Mouse (Mus musculus) MEL (cell line): ENCODE measurements around the gene Wdr70. TPM values are rescaled to one million over a fixed set of nuclear protein-coding genes. Genes with fewer than 3 reads are reported as not detected.
"Not testable (repeated sequence)": the region's sequence is repeated elsewhere in the genome, so short reads cannot be mapped to it uniquely, and the experiment has no call there.

Experiments
- DNase-seq: peaks from one replicate; pipeline ENCODE4 v3.0.0; 2011; ENCODE audit warnings: low read depth, low spot score
- H3K27ac ChIP-seq: 2 replicates; pipeline ENCODE4 v1.5.1; 2012; ENCODE audit warnings: low read depth, mild to moderate bottlenecking, control low read depth, low read length, moderate library complexity; ENCODE audit not compliant: control insufficient read depth
- H3K27me3 ChIP-seq, 2 experiments: fragments of 150-350 bp in 1 of 2; sonication (generic) in 1 of 2; 2 replicates each; pipeline ENCODE4 v1.6.1; 2012; ENCODE audit warnings: low read length in 2 of 2, mild to moderate bottlenecking in 2 of 2, improper control_type of control experiment in 1 of 2, moderate library complexity in 1 of 2; ENCODE audit not compliant: insufficient read depth in 2 of 2, control insufficient read depth in 1 of 2
- H3K36me3 ChIP-seq, 2 experiments: 2 replicates each; pipeline ENCODE4 v1.6.1; 2012 to 2014; ENCODE audit warnings: low read length in 2 of 2, improper control_type of control experiment in 1 of 2, inconsistent platforms in 1 of 2, mild to moderate bottlenecking in 1 of 2; ENCODE audit not compliant: insufficient read depth in 2 of 2, control insufficient read depth in 1 of 2
- H3K4me1 ChIP-seq, 2 experiments: fragments of 150-350 bp in 1 of 2; sonication (generic) in 1 of 2; 2 replicates each; pipeline ENCODE4 v1.6.1; 2012; ENCODE audit warnings: low read length in 2 of 2, improper control_type of control experiment in 1 of 2, mild to moderate bottlenecking in 1 of 2; ENCODE audit not compliant: insufficient read depth in 2 of 2, control insufficient read depth in 1 of 2
- H3K4me3 ChIP-seq, 2 experiments: fragments of 150-350 bp in 1 of 2; sonication (generic) in 1 of 2; 2 replicates each; pipeline ENCODE4 v1.5.1; 2012; ENCODE audit warnings: low read depth in 2 of 2, low read length in 2 of 2, mild to moderate bottlenecking in 2 of 2, moderate library complexity in 2 of 2, control low read depth in 1 of 2, improper control_type of control experiment in 1 of 2; ENCODE audit not compliant: control insufficient read depth in 1 of 2, insufficient read depth in 1 of 2
- H3K79me2 ChIP-seq: 2 replicates; pipeline ENCODE4 v1.6.1; 2012; ENCODE audit warnings: mild to moderate bottlenecking, low read length, moderate library complexity; ENCODE audit not compliant: control insufficient read depth, poor library complexity, insufficient read depth
- H3K9ac ChIP-seq: 2 replicates; pipeline ENCODE4 v1.6.1; 2012; ENCODE audit warnings: low read depth, mild to moderate bottlenecking, control low read depth, low read length, moderate library complexity; ENCODE audit not compliant: control insufficient read depth, poor library complexity, severe bottlenecking
- H3K9me3 ChIP-seq: fragments of 150-350 bp; sonication (generic); replicated peaks from 2 replicates; pipeline ENCODE4 v1.6.1; 2012; ENCODE audit warnings: mild to moderate bottlenecking, low read length, improper control_type of control experiment, moderate library complexity; ENCODE audit not compliant: insufficient read depth
- CTCF ChIP-seq, 3 experiments: IDR thresholded peaks in 2 of 3; conservative IDR thresholded peaks in 1 of 3; 2 replicates each; pipeline ENCODE4 v1.5.1; 2011 to 2012; ENCODE audit warnings: low read length in 3 of 3, low read depth in 2 of 3, mild to moderate bottlenecking in 2 of 3, improper control_type of control experiment in 1 of 3, inconsistent platforms in 1 of 3, mixed read lengths in 1 of 3, moderate library complexity in 1 of 3; ENCODE audit not compliant: control insufficient read depth in 1 of 3, insufficient read depth in 1 of 3, poor library complexity in 1 of 3, severe bottlenecking in 1 of 3
- EP300 ChIP-seq, 2 experiments: IDR thresholded peaks; 2 replicates each; pipeline ENCODE4 v1.6.1; 2011; ENCODE audit warnings: improper control_type of control experiment in 2 of 2, low read length in 2 of 2, low read depth in 1 of 2, mild to moderate bottlenecking in 1 of 2
- HCFC1 ChIP-seq: IDR thresholded peaks from 2 replicates; pipeline ENCODE4 v1.6.1; 2012; ENCODE audit warnings: low read depth, mild to moderate bottlenecking, inconsistent platforms, low read length, improper control_type of control experiment, moderate library complexity
- MAX ChIP-seq: IDR thresholded peaks from 2 replicates; pipeline ENCODE4 v1.6.1; 2011; ENCODE audit warnings: low read length, improper control_type of control experiment
- MYB ChIP-seq: IDR thresholded peaks from 2 replicates; pipeline ENCODE4 v1.6.1; 2011; ENCODE audit warnings: mild to moderate bottlenecking, low read depth, low read length, improper control_type of control experiment
- MYC ChIP-seq: IDR thresholded peaks from 2 replicates; pipeline ENCODE4 v1.6.1; 2011; ENCODE audit warnings: low read depth, mild to moderate bottlenecking, low read length, improper control_type of control experiment, moderate library complexity
- NRF1 ChIP-seq: IDR thresholded peaks from 2 replicates; pipeline ENCODE4 v1.6.1; 2014; ENCODE audit warnings: low read depth, mild to moderate bottlenecking, inconsistent platforms, low read length, improper control_type of control experiment, moderate library complexity; ENCODE audit not compliant: poor library complexity, insufficient read depth, severe bottlenecking
- RAD21 ChIP-seq: IDR thresholded peaks from 2 replicates; pipeline ENCODE4 v1.6.1; 2011; ENCODE audit warnings: mild to moderate bottlenecking, low read depth, low read length, improper control_type of control experiment
- SIN3A ChIP-seq: IDR thresholded peaks from 2 replicates; pipeline ENCODE4 v1.6.1; 2012; ENCODE audit warnings: low read length, improper control_type of control experiment, inconsistent platforms
- SMC3 ChIP-seq: IDR thresholded peaks from 2 replicates; pipeline ENCODE4 v1.6.1; 2011; ENCODE audit warnings: low read depth, low read length, improper control_type of control experiment
- TBP ChIP-seq: IDR thresholded peaks from 2 replicates; pipeline ENCODE4 v1.8.0; 2011; ENCODE audit warnings: low read depth, low read length, improper control_type of control experiment
- ZC3H11A ChIP-seq: IDR thresholded peaks from 2 replicates; pipeline ENCODE4 v1.6.1; 2012; ENCODE audit warnings: low read depth, mild to moderate bottlenecking, inconsistent platforms, low read length, improper control_type of control experiment
- polyA plus RNA-seq, 2 experiments: library from polyadenylated mRNA; stranded (reverse) in 1 of 2; unstranded in 1 of 2; fragments of >175 nt in 1 of 2; fragments of >200 nt in 1 of 2; gene quantifications; 2 replicates each; pipeline versions ENCODE4 v1.2.1 to v1.2.4; 2012; ENCODE audit warnings: low replicate concordance in 2 of 2, low read depth in 1 of 2; ENCODE audit not compliant: insufficient read length in 2 of 2, insufficient read depth in 1 of 2, missing spikeins in 1 of 2
- total RNA-seq: library from RNA; depleted of rRNA; stranded (reverse); fragments of 300-350 nt; gene quantifications from 2 replicates; pipeline ENCODE4 v1.2.3, GENCODE M21; 2012

The Wdr70 gene
- total and polyA plus RNA-seq, 3 experiments: 40.7 to 48.8 TPM; not detected in 1

- TF ChIP-seq MAX (peak; percentile 80), SMC3 (no peak), NRF1 (0 out of 2 replicates have a peak, but pooled peaks have one; percentile 24), MYB (peak; percentile 65; the same call in 1 of the 2 replicates)
- TF ChIP-seq, all 39 proteins: peak for 24
These were observed 10.1 kb upstream of the Wdr70 start, which contains the start of gene Nup155 (continued) for GRCm38 (mm10) chr15:8108966-8109743.

- Histone ChIP-seq H3K36me3 (peaks cover 17 to 19% of the 10 kb centered on the region in 2 experiments), H3K9me3 (no peaks in the 10 kb centered on the region), H3K4me3 (peak overlapping the region; percentile 82 to 90), H3K27me3 (no peaks in the 10 kb centered on the region), H3K79me2 (peaks cover 40% of the 10 kb centered on the region), H3K4me1 (peaks cover 4 to 12% of the 10 kb centered on the region in 2 experiments), H3K27ac (peak overlapping the region; percentile 79), H3K9ac (peak overlapping the region; percentile 73)
- TF ChIP-seq MAX (0 out of 2 replicates have a peak, but pooled peaks have one; percentile 31), SIN3A (no peak)
- peak; percentile 28 for DNase-seq
These were observed 9.5 kb upstream of the Wdr70 start for GRCm38 (mm10) chr15:8108360-8108965.

- not testable (repeated sequence) for H3K4me1 ChIP-seq, H3K4me3 ChIP-seq, DNase-seq, H3K9ac ChIP-seq, H3K27me3 ChIP-seq, H3K9me3 ChIP-seq, H3K27ac ChIP-seq
- peaks cover 10% of the 10 kb centered on the region for H3K79me2 ChIP-seq
- peaks cover 0 to 16% of the 10 kb centered on the region in 2 experiments; a peak in 2 of 4 replicates for H3K36me3 ChIP-seq
These were observed 3.0 kb upstream of the Wdr70 start for GRCm38 (mm10) chr15:8101975-8102542.

GRCm38 (mm10) chr15:8097853-8098252, 1.2 kb downstream of the Wdr70 start:
- H3K79me2 ChIP-seq: peaks cover 16% of the 10 kb centered on the region
- no peak for TF ChIP-seq NRF1
- TF ChIP-seq TBP: 0 out of 2 replicates have a peak, but pooled peaks have one; percentile 28
- peak; percentile 89 to 100 (median 91) for TF ChIP-seq CTCF (IDR thresholded peaks at IDR 0.05 in 2 of 3, conservative IDR thresholded peaks at IDR 0.05 in 1 of 3; ENCODE audit: control insufficient read depth in 1 of 3, insufficient read depth in 1 of 3, low read depth in 2 of 3, low read length in 3 of 3, poor library complexity in 1 of 3, severe bottlenecking in 1 of 3)
- peak; percentile 87 for TF ChIP-seq SMC3
- TF ChIP-seq MYC: no peak; the same call in 1 of the 2 replicates
- no peak for TF ChIP-seq EP300 (IDR thresholded peaks at IDR 0.05; ENCODE audit: low read depth in 1 of 2, low read length in 2 of 2)
- TF ChIP-seq RAD21: peak; percentile 76
- TF ChIP-seq ZC3H11A: peak; percentile 58; the same call in 1 of the 2 replicates
- peak; percentile 61 for TF ChIP-seq HCFC1
- H3K4me3 ChIP-seq: peak overlapping the region; percentile 48 to 88
- peaks cover 7 to 17% of the 10 kb centered on the region in 2 experiments; a peak in 3 of 4 replicates for H3K36me3 ChIP-seq
- H3K9me3 ChIP-seq: no peaks in the 10 kb centered on the region
- peak overlapping the region; percentile 94 for H3K9ac ChIP-seq
- no peaks in the 10 kb centered on the region for H3K27me3 ChIP-seq
- DNase-seq: peak; percentile 96
- peaks cover 3 to 5% of the 10 kb centered on the region in 2 experiments for H3K4me1 ChIP-seq
- H3K27ac ChIP-seq: no peak overlapping the region

- H3K9me3 ChIP-seq, H3K27me3 ChIP-seq: not testable (repeated sequence)
- peaks cover 6 to 17% of the 10 kb centered on the region in 2 experiments; a peak in 3 of 4 replicates for H3K36me3 ChIP-seq
These were observed 6.3 kb downstream of the Wdr70 start for GRCm38 (mm10) chr15:8092668-8093067.

More at GRCm38 (mm10) chr15:8092668-8093067, 6.3 kb downstream of the Wdr70 start:
- not testable (repeated sequence) for H3K4me3 ChIP-seq, H3K4me1 ChIP-seq, H3K27ac ChIP-seq, DNase-seq, H3K9ac ChIP-seq, H3K79me2 ChIP-seq
